Mouse (Mus musculus) MN1 (cell line): ENCODE results near the gene Rxfp4.

Source experiments
- DNase-seq: peaks from one replicate; pipeline ENCODE4 v3.0.0-alpha.2; 2016; ENCODE audit warnings: low spot score

The Rxfp4 gene

DNA sequence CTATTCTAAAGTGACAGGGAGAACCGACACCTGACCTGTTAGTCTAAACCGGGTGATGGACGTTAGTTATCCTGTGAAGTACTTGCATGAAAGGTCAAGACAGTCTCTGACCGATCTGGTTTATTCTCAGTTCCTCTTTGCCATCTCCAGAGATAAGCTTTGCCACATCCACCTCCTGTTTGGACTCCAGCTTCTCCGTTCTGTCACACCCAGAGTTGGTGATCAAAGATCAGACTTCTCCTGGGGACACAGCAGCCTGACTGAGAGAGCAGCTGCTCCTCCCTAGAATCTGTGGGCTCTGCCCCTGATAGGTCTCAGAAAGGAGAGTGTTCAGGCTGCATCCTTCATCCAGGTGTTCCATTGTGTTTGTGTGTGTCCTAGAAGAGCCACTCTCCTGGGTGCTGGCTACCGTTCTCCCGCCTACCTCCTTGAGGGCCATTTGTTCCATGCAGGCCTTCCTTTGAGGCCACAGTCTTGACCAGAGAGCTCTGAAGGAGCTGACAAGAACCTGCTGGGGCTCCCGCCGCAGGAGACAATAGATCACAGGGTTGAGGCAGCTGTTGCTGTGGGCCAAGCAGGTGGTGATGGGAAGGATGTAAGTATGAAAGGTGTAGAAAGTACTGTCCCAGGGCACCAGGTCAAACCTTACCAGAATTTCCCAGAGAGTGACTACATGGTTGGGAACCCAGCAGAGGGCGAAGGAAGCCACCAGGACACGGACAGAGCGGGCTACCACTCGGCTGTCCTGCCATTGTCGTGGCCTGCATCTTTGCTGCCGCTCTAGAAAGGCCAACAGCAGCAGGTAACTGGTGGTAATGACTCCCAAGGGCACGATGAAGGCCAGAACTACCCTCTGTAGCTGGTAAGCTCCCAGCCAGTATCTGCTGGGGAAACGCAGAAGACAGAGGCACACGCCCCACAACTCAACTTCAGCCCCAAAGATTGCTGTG, 998 bp downstream of the Rxfp4 start:
- no peak for DNase-seq

DNA sequence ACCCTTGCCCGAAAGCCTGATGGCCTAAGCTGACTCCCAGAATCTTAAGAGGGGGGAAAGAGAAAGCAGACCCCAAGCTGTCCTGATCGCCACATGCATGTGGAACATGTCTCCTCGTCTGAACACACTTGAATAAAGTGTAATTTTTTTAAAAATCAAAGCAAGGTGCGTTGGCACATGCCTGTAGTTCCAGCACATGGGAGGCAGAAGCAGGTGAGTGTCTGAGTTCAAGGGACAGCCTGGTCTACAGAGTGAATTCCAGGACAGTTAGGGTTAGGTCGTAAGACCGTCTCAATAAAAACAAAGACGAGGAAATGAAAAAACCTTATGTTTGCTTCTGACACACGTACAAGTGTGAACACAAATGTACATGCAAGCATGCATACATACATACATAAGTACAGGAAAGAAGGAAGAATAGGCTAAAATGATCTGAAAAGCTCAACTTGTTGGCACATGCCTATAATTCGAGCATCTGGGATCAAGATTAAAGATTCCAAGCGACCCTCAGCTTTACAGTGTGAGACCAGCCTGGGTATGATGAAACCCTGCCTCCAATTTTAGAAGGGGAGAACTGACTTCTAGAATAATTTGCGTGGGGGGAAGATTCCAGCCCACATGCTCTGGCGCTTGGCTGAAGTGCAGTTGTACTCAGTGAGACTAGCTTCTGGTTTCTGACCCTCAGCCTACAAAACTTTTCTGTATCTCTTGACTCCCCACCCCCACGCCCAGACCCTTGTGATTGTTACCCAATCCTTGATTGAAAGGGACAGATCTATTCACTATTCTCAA, 2.0 kb downstream of the Rxfp4 start:
- DNase-seq: no peak

- DNase-seq: no peak
Measured at GRCm38 (mm10) chr3:88649967-88650366, 3.0 kb downstream of the Rxfp4 start.

GRCm38 (mm10) chr3:88649186-88649585, 3.8 kb downstream of the Rxfp4 start:
- no peak for DNase-seq

DNA sequence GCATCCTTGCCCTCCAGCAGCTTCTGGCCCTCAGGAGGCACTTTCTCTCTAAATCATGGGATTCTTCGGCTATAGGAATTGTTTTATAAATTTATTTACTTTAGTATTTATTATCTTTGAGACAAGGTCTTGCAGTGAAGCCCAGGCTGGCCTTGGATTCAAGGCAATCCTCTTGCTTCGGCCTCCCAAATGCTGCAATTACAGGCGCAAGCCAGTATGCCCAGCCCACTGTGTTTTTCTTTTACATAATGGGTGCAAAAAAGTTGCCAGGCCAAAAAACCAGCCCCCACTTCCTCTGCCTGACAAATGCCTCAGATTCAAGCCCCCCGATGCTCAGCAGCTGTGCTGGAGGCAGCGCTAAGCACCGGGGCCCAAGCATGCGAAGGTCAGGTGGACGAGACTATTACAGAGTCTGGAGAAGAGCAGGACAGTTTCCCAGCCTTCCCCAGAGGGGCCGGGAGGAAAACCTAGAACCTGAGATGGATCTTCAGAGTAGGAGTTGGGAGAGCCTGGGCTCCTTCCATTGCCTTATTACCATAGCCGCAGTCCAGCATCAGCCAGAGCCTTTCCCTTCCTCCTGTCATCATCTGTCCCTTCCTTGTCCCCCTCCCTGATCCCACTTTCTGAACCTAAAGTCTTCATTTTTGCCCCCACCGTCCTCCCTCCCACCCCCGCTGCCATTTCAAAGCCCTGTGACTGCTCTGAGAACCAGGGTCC, 4.3 kb downstream of the Rxfp4 start:
- DNase-seq: no peak

DNA sequence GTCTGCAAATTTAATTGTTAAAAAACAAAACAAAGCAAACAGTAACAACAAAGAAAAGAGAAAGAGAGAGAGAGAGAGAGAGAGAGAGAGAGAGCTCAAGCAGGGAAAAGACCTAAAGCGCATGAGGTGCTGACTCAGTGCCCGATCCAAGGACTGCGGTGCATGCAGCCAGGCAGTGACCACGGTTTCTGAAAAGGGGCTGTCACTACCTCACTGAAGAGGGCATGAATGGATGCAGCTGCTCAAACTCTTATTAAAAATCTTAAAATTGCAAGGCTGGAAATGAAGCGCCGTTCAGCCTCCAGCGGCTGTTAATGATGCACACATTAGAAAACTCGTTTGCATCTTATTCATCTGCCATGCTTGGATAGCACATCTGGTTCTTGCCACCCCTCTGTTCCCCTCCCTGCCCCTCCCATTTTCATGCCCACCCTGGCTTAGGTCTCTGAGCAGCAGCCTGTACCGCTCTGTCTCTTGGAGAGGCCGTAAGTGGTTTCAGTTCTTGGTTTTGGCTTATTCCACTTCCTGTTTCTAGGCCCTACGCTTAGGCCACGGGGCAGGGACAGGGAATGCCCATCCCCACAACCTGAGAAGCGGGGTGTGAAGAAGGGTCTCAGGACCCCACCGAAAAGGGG, 5.0 kb downstream of the Rxfp4 start:
- no peak for DNase-seq

DNA sequence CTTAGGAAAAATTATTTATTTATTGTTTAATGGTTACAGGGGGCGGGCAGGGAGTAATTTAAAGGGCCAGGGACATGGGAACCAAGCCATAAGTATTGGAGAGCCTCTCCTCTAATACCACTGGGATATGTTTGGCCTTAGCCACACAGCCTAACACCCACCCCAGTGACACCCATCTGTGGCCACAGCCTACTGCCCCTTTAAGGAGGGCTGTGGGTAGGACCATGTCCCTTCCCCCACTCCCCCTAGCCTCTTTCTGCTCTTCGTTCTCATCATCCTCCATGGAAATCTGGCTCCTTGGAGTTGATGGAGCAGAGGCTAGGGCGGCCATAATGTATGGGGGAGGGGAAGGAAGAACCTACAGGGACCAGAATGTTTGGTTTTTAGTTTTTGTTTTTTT, 5.9 kb downstream of the Rxfp4 start:
- no peak for DNase-seq

DNA sequence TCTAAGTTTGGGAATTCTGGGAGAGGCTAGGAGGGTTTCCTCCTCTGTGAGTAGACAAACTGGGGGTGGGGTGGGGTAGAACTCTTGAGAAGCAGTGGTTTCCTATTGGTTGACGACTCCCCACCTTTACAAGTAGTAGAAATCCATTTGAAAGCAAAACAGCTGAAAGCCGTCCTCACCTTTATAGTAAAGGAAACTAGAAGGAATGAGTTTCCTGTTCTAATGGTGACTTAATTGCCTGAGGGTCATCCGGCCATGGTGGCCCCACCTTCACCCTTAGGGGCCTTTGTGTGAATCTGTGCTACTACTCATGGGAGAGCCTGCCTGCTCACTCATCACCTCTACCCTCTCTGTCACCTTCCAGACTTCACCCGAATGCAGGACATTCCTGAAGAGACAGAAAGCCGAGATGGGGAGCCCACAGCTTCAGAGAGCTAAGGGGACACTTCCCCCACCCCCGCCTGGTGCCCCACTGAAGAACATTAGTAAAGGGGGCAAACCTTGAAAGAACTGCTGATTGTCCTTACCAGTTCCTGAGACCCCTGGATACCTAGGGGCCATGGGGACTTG, 6.4 kb downstream of the Rxfp4 start:
- DNase-seq: no peak

- no peak for DNase-seq
Measured at GRCm38 (mm10) chr3:88645937-88646336, 7.0 kb downstream of the Rxfp4 start.

DNA sequence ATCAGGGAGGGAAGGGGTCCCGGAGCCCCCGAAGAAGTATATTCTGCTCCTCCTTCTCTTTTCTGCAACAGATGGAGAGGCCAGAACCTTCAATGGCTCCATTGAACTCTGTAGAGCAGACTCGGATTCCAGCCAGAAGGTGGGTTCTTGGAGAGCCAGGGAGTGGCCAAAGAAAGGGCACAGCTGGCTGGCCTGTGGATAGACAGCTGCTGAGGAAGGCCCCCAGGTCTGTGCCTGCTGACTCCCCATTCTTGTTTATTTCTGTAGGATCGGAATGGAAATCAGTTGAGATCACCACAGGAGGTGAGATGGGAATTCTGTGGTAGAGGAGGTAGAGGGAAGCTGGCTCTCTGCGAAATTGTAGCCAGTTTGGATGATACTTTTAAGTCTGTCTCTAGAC, 9.9 kb downstream of the Rxfp4 start:
- DNase-seq: no peak

DNA sequence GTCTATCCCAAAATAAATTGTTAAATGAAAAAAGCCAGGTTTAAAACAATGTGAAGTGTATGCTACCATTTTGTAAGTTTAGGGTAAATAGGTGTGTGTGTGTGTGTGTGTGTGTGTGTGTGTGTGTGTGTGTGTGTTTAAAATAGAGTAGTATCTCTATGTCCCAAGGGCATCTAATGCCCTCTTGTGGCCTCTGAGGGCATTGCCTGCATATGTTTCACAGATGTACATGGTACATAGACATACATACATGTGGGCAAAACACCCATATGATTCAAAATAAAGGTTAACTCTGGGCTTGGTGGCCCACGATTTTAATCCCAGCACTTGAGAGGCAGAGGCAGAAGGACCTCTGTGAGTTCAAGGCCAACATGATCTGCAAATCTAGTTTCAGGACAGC, 12.3 kb downstream of the Rxfp4 start:
- peak; percentile 83 for DNase-seq

- no peak for DNase-seq
Measured at GRCm38 (mm10) chr3:88639239-88639638, 13.7 kb downstream of the Rxfp4 start.

DNA sequence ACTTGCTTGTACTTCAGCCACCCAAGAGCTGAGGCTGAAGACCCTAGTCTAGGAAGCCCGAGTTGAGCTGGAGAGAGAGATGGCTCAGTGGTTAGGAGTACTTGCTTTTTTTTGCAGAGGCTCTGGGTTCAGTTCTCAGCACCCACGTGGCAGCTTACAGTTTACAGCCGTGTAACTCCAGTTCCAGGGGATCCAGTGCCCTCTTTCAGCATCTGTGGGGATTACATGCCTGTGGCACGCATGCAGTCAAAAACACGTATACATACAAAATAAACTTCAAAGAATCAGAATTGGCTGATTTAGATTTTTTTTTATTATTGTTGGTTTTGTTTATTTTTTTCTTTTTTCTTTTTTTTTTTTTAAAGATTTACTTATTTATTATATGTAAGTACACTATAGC, 15.8 kb downstream of the Rxfp4 start:
- no peak for DNase-seq

GRCm38 (mm10) chr3:88636555-88636986, 16.4 kb downstream of the Rxfp4 start:
- DNase-seq: no peak

GRCm38 (mm10) chr3:88635506-88636275, 17.3 kb downstream of the Rxfp4 start:
- no peak for DNase-seq

- no peak for DNase-seq
Measured at GRCm38 (mm10) chr3:88633056-88633455, 19.9 kb downstream of the Rxfp4 start.

DNA sequence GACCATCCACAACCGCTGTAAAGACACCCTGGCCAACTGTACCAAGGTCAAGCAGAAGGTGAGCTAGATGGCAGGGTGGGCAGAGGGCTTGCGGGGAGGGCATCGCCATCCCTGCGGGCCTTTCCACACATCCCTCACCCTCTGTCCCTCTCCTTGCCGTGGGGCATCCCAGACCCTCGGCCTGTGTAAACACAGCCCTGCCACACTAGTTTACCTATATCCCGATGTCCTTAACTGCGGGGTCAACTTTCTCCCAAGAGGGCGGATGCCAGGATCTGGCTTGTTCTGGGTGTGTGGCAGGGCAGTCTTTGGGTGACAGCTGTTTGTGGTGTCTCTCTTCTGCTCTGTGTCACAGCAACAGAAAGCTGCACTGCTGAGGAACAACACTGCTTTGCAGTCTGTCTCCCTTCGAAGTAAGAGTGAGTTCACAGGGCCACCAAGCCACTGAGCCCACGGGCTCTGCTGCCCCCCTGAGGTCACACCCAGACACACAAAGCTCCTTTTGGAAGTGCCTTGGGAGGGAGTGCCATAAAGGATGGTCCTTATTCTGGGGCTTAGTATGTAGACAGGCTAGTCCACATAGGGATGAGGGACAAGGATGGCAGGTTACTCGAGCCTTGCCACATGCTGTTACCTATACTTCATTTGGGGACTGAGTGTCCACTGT, 20.9 kb downstream of the Rxfp4 start:
- DNase-seq: peak; percentile 63

DNA sequence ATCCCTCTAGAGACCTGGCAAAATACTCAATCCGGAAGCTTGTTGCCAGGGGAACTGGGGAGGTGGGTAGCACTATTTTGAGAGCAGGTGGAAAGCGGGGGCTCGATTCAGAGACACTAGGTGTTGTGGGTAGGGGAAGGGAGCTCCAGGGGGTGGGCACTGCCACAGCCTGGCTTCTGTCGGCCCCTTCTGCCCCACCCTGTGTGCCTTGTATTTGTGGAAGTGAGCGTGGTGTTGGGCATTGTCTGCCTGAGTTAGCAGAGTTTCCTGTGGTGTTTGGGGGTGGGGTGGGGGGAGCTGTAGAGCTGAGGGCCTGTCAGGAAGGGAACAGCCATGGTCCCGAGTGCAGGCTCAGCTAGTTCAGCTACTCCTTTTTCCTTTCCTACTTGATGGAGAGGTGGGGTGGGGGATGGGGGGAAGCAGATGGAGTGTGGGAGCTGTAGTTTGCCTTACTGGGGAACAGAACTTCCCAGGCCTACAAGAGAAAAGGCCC, 22.0 kb downstream of the Rxfp4 start:
- DNase-seq: no peak

DNA sequence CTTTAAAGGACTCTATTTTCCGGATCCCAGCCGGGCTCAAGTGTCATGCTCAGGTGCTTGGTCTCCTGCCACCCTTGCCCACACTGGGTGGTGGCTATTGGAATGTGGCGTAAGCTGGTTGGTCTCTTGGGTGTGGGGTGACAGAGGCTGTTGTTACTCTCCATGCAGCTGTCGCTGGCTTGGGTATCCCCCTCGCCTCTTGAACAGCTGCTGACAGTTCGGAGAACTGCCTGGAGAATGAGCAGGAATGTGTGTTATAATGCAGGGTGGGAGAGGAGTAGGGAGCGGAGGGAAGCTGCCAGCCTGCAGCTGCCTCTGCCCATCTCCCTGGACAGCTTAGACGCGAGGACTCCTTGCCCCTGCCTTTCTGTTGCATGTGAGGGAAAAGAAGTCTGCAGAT, 22.9 kb downstream of the Rxfp4 start:
- no peak for DNase-seq

- no peak for DNase-seq
Measured at GRCm38 (mm10) chr3:88629244-88629643, 23.7 kb downstream of the Rxfp4 start.
